Mouse (Mus musculus): ENCODE results near the gene Nr2c2ap.

The Nr2c2ap gene

DNA sequence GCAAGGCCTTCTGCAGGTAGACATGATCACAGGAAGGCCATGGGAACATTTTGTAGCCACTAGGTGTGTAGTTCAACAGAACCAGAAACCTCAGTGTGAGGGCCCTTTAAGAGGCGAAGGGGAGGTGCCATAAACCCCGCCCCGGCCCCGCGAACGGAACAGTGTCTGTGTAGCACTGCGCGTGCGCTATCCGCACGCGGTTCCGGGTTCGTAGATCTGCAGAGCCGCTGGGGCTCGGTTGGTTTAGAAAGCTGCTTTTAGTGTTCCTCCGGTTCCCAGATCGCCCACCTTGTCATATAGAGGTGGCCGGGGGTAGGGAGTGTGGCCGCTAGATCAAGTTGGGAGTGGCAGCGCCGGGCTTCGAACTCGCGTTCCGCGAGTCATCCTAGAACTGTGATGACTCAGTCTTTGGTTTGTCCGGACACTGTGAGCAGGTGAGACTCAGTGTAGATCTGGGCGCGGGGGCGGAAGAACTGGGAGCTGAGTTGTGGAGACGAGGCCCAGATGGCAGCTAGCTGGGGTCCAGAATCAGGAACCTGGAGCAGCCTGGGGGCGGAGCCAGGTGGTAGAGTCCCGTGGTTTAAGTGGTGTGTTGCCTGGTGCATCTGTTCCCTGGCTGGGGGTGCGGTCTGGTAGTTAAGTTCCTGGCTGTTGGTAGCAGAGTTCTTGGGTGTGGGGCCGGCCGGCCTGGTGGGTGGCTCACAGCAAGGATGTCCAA is at the start of gene Nr2c2ap:
TSS of gene Nr2c2ap (plus strand) at position 168 of the 718 bp plus-strand sequence.
- DNase-seq, result peak; percentile 85

DNA sequence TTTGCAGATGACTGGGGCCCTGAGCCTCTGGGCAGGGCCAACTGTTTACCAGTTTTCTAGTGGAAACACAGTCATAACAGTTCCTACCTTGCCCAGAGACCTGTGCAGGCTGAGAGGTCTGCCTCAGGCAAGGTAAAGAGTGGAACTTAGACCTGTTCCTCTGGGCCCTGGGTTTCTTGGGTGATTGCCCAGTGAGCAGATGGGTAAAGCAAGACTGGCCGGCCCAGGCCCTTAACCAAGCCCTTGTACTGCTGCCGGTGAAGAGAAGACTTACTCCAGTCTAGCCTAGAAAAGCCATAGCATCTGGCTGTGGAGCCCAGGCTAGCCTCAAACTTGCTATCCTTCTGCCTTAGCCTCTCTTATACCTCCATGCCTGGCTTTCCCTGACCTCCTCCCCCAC is 49.2 kb upstream of the Nr2c2ap start:
- no peak for DNase-seq

DNA sequence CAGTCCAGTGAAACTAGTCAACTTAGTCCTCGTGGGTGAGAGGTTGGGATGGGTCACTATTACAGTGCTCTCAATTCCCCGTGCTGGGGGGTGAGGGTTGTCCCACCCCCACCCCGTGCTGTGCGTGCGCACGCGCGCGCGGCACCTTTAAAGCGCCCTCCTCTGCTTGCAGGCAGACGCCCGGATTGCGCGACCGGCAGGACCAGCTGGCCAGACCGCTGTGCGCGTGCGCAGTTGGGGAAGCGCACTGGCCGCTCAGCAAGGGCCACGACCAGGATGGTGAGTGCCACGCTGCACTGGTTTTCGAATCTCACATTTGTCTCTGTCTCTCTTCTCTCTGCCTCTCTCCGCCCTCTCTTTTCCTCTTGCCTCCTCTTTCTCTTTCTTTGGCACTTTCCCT is 47.8 kb upstream of the Nr2c2ap start, which contains the start of gene Hapln4:
TSS of gene Hapln4 (plus strand) at position 173 of the 400 bp plus-strand sequence.
- peak; percentile 40 for DNase-seq

DNA sequence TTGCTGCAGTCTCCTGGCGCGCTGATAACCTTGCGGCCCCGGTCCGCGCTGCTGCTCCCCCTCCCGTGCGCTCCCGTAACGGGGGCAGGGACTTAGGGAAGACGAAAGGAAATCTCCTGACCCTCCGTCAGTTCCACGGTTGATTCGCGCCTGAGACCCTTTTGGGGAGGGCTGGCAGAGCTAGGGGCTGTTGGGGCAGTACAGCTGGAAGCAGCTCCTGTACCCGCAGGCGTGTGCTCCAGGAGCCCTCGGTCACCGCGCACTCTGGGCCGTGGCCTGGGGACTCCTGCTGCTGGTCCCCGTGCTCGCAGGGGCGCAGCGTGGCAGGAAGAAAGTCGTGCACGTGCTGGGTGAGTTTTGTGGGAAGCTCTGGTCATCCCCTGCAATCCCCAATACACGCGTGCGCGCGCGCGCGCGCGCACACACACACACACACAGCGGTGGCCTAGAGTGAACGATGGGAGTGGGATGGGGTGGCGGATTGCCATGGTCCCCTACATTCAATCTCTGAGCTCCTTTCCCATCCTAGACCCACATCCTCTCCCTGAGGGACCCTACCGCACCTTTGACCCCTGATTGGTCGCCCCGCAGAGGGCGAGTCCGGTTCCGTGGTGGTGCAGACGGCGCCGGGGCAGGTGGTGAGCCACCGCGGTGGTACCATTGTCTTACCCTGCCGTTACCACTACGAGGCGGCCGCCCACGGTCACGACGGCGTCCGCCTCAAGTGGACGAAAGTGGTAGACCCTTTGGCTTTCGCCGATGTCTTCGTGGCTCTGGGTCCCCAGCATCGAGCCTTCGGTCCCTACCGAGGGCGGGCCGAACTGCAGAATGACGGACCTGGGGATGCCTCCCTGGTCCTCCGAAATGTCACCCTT is 46.7 kb upstream of the Nr2c2ap start:
- no peak for DNase-seq

- no peak for DNase-seq
Observed at GRCm38 (mm10) chr8:70086151-70086550, 45.0 kb upstream of the Nr2c2ap start.

DNA sequence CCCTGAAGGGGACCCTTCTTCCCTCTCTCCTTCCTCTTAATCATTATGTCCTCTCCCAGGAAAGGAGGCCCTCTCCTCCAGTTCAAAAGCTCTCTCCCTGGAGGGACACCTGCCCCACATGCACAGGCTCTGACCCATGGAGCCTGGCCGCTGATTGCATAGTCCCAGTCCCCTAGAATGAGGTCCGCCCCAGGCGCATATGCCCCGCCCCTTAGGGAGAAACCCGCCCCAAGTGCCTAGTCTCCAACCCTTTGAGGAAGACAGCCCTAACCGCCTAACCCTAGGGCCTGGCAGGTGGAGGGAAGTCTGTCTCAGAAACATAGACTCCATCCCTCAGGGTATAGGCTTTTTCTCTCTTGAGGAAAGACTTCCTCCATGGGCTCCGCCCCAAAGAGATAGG is 43.9 kb upstream of the Nr2c2ap start:
- DNase-seq, result no peak

DNA sequence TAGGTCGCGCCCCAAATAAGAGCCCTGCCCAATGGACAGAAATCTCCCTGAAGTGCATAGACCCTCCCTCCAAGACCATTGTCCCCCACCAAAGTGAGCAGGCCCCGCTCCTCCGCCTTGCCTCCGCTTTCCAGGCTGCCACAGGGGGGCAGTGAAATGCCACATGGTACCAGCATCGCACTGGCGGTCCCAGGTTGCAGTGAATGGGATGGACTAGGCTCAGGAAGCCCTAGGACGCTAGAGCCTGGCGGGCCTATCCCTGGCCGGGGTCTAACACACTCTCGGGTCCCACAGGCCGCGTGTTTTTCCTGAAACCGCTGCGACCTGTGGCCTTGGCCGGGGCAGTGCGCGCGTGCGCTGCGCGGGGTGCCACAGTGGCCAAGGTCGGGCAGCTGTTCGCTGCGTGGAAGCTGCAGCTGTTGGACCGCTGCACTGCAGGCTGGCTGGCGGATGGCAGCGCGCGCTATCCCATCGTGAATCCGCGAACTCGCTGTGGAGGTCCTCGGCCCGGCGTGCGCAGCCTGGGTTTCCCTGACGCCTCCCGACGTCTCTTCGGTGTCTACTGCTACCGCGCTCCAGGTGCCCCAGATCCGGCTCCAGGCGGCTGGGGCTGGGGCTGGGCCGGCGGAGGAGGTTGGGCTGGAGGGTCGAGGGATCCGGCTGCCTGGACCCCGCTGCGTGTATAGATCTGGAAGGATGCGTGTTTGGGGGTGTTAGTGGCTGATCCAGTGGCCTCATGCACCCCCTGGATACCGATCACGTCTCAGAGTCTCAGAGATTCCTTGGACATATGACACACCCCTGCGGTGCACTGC is 43.1 kb upstream of the Nr2c2ap start:
- peak; percentile 23 for DNase-seq

DNA sequence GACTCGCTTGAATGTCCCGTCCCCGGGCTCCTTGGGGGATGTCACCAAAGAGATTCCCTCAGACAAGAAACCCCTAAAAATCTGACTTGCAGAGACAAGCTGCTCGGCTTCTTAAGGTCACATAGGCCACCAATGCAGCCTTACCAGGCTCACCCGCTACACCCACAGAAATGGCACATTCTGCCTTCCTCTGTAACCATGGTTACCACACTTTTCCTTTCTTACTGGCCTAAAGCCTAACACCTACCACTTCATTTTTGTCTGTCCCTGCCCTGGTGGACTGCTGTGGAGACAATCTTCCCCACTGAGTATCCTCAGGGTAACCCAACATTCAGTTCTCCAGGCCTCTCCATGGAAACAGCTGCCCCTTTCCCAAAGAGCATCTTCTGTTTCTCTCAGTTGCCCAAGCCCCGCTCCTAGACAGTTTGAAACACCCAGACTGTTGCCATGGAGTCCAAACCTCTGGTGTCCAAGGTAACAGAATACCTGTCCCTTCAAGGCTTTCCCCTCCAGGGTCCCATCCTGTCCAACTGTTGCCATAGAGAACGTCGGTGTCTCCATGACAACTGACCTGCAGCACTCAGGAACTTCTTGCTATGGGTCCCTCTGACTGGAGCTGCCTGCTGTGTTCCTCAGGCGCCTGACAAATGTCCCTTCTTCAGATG is 41.7 kb upstream of the Nr2c2ap start:
- DNase-seq, result no peak

GRCm38 (mm10) chr8:70092786-70093185 is 38.3 kb upstream of the Nr2c2ap start:
- no peak for DNase-seq

DNA sequence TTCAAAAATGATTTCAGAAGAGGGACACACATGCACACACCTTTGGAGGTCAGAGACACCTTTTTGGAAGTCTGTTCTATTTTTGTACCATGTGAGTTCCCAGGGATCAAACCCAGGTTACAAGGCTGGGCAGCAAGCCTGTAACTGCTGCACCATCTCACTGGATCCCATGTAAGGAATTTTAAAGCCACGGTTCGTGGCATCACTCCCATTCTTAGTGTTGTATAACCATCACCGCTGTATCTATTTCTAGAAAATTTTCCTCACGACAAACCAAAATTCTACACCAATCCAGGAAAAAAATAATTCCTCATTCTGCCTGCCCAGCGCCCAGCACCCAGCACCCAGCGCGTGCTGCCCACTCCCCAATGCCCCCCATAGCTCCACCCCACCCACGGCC is 31.9 kb upstream of the Nr2c2ap start:
- no peak for DNase-seq

DNA sequence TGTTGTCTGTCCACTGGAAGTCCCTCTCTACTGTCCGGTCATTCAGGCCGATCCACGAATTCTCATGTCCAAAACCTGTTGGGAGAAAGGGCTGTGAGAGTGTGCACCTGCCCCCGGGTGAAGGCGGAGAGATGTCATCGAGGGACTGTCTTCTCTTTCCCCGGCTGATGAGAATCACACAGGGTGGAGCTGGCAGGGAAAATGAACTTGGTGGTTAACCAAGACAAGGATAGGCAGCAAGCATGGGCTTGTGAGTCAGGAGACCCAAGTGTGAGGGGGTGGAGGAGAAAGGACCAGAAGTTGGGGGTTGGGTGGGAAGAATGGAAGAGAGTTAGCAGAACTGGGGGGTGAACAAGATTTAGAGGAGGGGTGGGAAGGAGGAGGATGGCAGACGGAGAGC is 30.9 kb upstream of the Nr2c2ap start:
- no peak for DNase-seq

GRCm38 (mm10) chr8:70104506-70104905 is 26.6 kb upstream of the Nr2c2ap start:
- DNase-seq, result peak; percentile 36

DNA sequence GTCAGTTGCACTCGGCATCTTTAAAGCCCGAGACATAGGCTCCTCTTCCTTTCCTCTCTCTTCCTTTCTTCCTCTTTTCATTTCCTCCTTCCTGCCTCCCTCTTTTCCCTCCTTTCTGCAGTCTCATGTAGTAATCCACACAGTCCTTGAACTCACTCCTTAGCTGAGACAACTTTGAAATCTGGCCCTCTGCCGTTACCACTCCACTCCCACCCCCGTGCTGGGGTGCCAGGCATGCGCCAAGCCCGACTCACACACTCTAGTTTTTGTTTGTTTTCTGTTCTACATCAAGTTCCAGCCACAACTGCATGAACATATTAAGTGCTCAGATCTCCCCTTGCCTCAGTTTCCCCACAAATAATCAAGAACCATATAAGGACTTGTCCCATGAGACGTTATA is 26.2 kb upstream of the Nr2c2ap start:
- no peak for DNase-seq

DNA sequence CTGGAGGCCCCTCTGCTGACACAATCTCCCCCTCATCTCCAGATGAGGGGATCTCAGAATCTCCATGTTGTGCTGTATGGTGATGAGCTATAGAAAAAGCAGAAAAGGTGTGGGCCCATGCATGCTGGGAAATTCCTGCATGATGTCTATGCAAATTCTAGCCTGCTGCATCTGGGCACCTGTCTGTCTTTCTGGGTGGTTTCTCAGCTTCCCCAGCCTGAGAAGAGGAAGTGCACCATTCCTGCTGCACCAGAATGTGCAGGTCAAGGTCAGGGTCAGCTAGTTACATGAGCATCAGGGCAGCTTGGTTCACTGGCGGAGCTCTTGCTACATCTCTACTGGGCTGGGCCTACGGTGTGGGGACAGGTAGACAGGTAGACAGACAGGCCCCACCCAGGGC is 20.7 kb upstream of the Nr2c2ap start:
- no peak for DNase-seq

DNA sequence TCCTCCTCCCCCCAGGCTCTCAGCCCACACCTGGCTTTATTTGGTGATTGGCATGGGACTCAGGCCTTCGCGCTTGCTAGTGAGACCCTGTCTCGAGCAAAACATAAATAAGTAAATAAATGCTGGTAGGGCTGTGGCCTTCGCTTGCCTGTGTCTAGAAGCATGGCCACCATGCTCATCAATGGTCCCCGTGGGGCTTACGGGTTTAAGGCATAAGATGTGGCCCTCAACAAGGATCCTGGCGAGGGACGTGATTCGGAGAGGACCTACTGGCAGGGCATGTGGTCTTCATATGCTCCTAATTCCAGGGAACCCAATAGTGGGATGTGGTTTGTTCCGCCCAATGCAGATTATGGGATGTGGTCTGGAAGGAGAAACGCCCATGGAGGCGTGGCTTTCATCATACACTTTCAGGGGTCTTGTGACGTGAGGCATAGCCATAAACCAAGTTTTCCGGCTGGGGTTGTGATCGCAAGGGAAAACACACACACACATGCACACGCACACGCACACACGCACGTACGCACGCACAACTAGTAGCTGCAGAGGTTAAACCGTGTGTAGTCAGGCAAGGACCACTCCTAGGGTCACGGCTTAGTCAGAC is 19.8 kb upstream of the Nr2c2ap start:
- no peak for DNase-seq

GRCm38 (mm10) chr8:70112401-70113016 is 18.6 kb upstream of the Nr2c2ap start:
- DNase-seq, result no peak

DNA sequence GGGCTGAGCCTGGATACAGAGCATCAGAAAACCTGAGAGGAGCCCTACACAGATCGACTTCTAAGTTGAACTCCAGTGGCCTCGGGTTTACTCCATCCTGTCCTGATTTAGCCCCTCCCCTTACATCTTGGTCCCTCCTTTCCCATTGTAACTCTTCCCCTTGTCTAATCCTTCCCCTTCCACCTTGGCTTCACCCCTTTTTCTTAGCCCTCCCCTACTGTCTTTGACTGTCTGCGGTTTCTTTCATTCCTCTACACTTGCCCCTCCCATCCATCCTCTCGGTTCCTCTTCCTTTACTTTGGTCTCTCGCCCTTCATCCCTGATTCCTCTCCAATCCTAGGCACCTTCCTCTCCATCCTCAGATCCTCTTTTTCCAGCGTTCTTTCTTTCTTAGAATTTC is 16.6 kb upstream of the Nr2c2ap start:
- no peak for DNase-seq

DNA sequence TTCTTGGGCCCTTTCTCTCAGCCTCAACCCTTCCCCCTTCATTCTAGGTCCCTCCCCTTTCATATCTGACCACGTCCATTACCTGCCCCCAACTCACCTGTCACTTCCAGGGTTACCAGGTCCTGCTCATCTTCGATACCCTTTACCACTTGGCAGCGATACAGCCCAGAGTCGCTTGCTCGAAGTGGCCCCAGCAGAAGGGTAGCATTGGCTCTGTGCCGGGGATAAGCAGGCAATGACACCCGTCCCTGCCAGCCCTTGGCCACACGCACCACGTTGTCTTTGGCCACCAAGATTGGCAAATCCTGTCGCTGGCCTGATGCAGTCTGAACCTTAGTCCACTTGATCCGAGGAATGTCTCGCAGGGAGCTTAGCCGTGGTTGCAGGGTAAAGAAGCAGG is 16.2 kb upstream of the Nr2c2ap start:
- DNase-seq, result no peak

GRCm38 (mm10) chr8:70117611-70118010 is 13.5 kb upstream of the Nr2c2ap start:
- DNase-seq, result no peak

DNA sequence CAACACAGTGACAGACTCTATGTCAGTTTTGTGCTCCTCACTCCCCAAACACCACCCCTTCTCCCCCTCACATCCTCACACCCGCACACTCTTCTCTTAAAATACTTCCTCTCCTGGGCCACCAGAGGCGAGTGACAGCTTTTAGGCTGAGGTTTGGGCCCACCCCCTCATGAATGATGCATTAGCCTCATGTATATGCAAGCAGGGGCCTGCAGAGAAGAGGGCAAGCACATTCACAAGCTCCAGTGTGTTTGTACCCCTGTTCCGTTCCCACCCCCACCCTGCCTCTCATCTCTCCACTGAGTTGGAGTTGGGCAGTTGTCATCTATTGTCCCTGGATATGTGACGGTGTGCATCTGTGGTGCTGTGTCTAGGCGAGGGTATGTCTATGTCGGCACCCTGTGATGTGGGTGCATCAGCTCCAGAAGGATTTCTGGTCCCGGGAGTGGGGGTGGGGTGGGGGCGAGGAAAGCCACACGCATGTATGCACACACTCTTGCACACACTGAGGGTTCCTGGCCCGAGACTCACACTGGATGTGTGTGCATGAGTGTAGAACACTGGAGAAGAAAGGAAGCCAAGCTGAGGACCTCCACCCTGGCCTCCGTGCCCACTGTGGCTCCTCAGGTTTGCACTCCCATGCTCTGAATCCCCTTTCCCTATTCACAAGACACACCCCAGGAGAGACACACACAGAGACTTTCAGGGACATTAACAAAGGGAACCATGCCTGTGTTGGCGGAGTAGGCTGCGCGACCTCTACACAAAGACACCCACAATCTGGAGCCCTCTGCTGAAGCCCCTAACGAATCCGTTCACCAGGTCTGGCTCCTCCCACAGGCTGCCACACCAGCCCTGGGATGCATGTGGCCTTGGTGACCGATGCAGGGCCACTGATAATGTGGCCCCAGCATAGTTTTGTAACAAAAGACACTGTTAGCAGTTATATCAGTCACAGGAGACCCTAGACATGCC is 12.1 kb upstream of the Nr2c2ap start:
- DNase-seq, result no peak

DNA sequence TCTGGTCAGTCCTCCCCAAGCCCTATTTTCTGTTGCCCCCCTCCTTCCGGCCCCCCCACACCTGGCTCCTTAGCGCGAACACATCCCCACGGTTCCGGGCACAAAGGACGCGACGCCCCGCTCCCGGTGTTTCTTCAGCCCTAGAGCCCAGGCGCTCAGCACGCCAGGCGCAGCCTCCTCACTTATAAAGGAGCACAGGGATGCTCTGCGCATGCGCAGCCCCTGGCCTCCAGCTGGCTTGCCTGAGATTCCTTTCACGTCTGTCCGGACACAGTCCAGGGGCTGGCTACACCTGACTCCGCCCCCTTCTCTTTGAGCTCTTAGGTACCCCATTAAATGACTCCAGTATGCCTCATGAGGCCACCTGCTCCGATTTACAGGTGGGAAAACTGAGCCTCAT is 10.5 kb upstream of the Nr2c2ap start, which contains the start of gene Ncan:
TSS of gene Ncan (minus strand) at position 207 of the 400 bp plus-strand sequence.
- DNase-seq, result peak; percentile 56

Data from kidney, adult 9 months (tissue).